Mouse (Mus musculus): ENCODE results near the gene Sh3rf3.

Sh3rf3 gene

GRCm38 (mm10) chr10:58813081-58813800 lies at the start of gene Sh3rf3:
Gene Sh3rf3 (plus strand): TSS chr10:58813359.
- in situ Hi-C loops (cut with MboI, MseI), result loop anchor here in 1 of 2 experiments (10.0 to 25.0 kb wide), 2 partner anchors 332 to 474 kb away; no protein-coding TSS in a partner anchor

DNA sequence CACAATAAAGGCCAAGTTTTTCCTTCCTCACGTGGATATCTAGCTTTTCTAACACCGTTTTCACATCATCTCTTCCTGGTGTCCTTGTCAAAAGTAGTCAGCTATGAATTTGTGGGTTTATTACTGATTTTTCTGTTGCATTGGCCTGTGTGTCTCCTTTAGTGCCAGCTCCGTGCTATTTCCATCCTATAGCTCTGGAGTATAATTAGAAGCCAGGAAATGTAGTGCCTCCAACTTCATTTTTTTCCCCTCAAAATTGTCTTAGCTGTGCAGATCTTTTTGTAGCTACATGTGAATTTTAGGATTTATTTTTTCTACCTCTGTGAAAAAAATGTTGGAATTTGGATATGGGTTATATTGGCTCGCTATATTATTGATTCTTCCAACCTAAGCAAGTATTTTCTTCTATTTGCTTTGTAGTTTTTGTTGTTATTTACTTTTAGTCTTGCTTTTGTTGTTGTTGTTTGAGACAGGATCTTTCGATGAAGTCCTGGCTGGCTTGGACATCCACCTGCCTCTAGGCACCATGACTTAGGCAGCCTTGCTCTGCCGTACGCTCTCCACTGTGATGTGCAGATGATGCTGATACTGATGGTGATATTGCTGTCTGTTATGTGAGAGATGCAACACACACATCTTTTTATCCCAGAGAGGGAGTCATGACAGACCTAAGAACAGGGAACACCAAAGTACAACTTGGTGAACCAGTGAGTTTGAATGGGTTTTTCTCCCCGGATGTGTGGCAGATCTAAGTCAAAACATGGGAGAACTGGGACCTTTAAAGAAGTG lies 24.5 kb upstream of the Sh3rf3 start:
- in situ Hi-C loops (cut with MboI, MseI), result no loop called here

- in situ Hi-C loops (cut with MboI, MseI), result loop anchor here in 1 of 2 experiments (10.0 kb wide), 1 partner anchor 943 kb away; no protein-coding TSS in a partner anchor
These were observed 15.6 kb upstream of the Sh3rf3 start for GRCm38 (mm10) chr10:58797555-58797954.

DNA sequence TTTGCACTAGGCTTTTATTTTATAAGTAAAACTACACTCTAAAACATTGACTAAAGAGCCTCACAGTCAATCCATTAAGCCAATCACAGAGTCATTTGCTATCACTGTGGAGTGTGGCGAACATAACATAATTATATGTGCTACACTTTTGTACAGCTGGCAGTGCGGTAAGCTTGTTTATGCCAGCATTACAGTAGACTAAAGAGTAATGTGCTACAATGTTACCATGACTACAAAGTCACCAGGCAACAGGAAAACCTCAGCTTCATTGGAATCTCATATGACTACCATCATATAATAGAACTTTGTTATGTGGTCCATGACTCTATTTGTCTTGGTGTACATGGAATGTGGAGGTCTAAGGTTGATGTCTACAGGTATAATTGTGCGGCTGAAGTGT lies 15.0 kb upstream of the Sh3rf3 start:
- in situ Hi-C loops (cut with MboI, MseI), result loop anchor here in 1 of 2 experiments (10.0 kb wide), 1 partner anchor 943 kb away; no protein-coding TSS in a partner anchor

DNA sequence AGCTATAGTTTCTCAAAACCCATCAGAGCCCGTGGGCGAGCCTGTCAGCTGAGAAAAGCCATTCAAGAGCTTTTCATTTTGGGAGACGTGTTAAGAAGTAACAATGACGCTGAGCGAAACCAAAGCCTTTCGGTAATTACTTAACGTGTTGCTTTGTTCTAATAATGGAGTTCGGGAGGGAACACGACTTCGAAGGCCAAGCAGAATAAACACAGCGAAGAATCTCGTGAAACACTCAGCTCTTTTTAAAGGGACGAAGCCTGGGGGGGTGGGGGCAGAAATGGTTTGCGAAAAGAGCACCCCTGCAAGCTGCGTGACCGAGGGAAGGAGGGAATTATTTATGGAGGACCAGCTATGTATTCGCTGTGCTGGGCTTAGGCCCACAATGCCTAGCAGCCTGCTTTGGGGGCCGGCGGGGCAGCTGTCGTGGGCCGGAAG lies 12.1 kb upstream of the Sh3rf3 start:
- in situ Hi-C loops (cut with MboI, MseI), result loop anchor here in 1 of 2 experiments (10.0 to 25.0 kb wide), 2 partner anchors 486 to 1764 kb away; no protein-coding TSS in a partner anchor

- in situ Hi-C loops (cut with MboI, MseI), result loop anchor here in 1 of 2 experiments (10.0 to 25.0 kb wide), 2 partner anchors 485 to 1762 kb away; no protein-coding TSS in a partner anchor
These were observed 10.8 kb upstream of the Sh3rf3 start for GRCm38 (mm10) chr10:58802391-58802790.

GRCm38 (mm10) chr10:58807956-58808355 lies 5.2 kb upstream of the Sh3rf3 start:
- in situ Hi-C loops (cut with MboI, MseI), result loop anchor here in 1 of 2 experiments (10.0 to 25.0 kb wide), 2 partner anchors 479 to 1757 kb away; no protein-coding TSS in a partner anchor

- in situ Hi-C loops (cut with MboI, MseI), result loop anchor here in 1 of 2 experiments (10.0 to 25.0 kb wide), 2 partner anchors 335 to 477 kb away; no protein-coding TSS in a partner anchor
These were observed 3.0 kb upstream of the Sh3rf3 start for GRCm38 (mm10) chr10:58810181-58810580.

DNA sequence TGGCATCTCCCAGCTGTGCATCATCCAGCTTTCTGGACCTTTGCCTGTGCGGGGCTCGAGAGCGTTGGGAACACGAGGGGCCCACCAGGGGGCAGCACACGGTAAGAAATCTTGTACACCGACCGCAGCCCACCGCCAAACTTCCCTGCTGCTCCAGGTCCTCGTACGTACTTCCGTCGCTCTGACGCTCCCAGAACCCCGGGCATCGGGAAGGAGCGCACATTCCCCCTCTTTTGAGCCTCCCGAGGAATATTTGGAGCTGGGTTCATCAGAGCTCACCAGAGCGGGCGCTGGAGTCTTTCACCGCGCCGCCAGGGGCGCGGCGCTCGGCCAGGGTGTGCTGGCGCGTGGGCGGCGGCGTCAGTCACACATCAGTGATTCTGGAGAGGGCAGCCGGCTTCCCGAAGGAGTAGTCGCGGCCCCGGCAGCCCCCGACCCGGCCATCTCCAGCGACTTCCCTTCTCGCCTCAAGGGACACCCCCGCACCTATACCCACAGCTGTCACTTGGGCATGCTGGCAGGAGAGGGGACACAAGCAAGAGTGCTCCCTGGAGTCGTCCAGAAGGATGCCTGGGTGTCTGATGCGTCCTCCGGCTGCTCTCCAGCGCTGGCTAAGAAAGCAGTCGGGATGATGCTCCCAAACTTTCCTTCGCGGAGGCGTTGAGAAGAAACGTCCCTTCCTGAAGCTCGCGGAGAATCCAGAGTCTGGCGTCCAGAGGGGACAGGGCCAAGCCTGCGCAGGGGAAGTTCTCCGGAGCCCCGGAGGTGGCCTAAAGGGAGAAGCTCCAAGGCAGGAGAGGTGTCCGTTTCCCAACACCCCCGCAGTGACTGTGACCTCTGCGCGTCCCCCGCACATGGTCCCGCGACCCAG lies 714 bp upstream of the Sh3rf3 start:
- in situ Hi-C loops (cut with MboI, MseI), result loop anchor here in 1 of 2 experiments (10.0 to 25.0 kb wide), 2 partner anchors 332 to 475 kb away; no protein-coding TSS in a partner anchor

DNA sequence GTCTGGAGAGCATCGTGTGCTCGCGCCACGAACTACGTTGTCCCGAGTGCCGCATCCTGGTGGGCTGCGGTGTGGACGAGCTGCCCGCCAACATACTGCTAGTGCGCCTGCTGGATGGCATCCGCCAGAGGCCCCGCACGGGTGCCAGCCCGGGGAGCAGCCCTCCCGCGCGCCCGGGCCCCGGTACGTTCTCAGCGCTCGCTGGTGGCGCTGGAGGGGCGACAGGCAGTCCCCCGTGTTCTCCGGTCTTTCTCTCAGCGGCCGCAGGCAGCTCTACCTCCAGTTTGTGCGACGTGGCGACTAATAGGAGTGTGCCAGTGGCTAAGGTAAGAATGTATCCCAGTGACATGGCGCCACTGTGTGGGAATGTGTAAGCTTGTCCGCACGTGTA lies 637 bp downstream of the Sh3rf3 start:
- in situ Hi-C loops (cut with MboI, MseI), result loop anchor here in 1 of 2 experiments (10.0 to 25.0 kb wide), 2 partner anchors 331 to 474 kb away; no protein-coding TSS in a partner anchor

GRCm38 (mm10) chr10:58814486-58814885 lies 1.3 kb downstream of the Sh3rf3 start:
- in situ Hi-C loops (cut with MboI, MseI), result loop anchor here in 1 of 2 experiments (10.0 to 25.0 kb wide), 2 partner anchors 330 to 473 kb away; no protein-coding TSS in a partner anchor

DNA sequence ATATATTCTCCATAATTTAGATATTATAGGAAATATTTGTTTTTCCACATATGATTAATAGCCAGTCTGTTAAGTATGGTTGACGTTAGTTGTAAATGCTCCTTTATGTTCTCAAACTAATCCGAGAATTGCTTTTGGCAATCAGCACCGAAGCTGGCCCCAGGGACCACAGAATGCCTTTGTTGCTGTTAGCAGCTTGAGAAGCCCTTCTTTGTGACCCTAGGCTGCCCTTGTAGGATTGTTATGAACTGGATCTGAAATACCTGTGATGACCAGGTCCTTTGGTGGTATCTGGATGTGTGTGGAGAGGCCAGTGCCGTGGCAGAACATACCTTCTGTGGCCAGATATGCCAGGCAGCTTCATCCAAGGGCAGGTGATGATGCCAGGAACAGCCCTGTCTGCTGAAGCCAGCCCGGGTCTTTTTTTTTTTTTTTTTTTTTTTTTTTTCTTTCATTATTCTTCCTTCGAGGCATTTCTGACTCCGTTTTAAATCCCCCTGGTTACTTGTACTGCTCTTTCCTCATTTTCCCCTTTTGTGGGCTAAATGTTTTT lies 10.9 kb downstream of the Sh3rf3 start:
- in situ Hi-C loops (cut with MboI, MseI), result loop anchor here in 1 of 2 experiments (25.0 kb wide), 1 partner anchor 463 kb away; no protein-coding TSS in a partner anchor

DNA sequence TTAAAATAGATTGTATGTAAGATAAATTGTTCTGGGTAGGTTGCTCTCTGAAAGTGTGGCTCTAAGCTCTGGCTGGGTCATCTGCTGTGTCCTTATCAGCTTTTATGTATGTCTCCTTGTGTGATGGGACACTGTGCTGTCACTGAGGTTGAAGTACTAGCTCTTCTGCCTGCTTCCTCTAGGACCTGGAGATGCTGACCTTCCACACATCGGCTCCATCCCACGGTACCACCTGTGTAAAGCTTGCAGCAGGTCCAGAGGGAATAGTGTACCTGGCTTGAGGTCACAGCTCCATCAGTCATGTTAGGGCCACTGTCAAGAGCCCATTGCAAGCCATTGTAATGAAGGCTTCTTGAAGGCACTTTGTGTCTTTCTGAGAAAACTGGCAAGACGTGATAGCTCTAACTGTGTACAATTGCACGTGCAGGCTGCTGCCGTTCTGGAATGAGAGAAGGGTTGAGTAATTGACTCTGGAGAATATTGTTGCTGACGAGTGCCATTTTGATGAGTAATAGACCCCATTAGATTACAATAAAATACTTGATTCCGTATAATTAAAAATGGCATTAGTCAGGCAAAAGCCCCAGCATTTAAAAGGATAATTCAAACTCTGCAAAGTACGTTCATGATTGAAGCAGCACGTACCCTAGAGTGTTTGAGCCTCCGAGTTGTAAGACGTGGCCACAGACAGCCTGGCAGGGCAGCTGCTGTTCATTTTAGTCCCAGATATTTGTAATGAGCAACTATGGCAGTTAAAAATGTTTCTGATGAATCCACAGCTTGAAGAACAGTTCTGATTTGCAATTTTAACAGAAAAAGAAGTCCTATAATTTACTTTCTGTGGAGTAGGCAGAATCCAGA lies 16.3 kb downstream of the Sh3rf3 start:
- in situ Hi-C loops (cut with MboI, MseI), result loop anchor here in 1 of 2 experiments (25.0 kb wide), 1 partner anchor 1392 kb away; no protein-coding TSS in a partner anchor

DNA sequence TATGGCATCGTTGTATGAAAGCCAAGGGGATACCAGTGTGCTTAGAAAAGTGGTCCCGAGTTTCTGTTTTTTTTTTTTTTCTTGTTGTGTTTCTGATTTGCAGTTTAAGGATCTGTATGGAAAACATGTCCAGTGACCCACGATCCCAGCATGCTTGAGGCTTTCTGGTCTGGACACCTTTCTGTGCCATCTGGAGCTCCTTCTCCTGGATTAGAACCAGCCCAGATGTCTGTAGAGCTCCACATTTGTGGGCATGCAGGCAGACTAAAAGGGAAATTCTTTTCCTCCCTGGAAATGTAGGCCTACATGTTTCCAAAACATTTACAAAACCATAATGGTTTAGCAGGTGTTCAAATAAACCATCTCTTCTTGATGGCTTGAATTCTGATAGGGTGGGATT lies 20.0 kb downstream of the Sh3rf3 start:
- in situ Hi-C loops (cut with MboI, MseI), result loop anchor here in 1 of 2 experiments (25.0 kb wide), 1 partner anchor 1396 kb away; no protein-coding TSS in a partner anchor

DNA sequence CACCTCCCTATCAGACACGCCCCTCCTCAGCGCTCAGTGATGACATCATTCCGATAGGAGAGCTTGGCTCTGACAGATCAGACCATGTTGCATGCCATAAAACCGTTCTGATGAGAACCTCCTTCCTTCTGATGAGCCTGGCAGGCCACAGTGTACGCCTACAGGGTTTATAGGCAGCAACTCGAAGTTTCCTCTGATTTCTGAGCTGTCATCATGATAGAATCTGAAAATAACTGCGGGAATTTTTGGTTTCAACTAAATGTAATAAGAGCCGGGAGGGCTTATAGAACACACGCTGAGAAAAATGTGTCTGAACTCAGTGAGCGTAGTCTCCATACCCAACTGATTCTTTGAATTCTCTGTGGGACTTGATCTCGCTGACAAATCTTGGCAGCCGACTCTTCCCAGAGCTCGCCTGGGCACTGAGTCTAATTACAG lies 20.6 kb downstream of the Sh3rf3 start:
- in situ Hi-C loops (cut with MboI, MseI), result loop anchor here in 1 of 2 experiments (25.0 kb wide), 1 partner anchor 1396 kb away; no protein-coding TSS in a partner anchor

DNA sequence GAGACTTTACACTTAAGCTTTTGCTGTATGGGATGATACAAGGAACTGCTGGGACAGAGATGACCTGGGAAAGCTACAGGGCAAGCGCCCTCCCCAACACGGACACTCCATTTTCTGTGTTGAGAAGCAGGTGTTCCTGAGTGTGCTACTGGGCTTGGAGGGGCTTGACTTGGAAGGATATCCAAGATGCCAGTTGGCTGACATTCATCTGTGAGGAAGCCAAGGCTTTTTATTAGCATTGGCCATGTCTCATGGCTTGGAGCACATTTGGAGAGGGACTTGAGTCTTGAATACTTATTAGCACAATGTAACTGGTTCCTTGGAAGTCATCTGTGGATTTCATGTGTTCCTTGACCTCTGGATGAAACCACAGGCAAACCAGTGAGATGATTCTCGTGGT lies 23.2 kb downstream of the Sh3rf3 start:
- in situ Hi-C loops (cut with MboI, MseI), result loop anchor here in 1 of 2 experiments (25.0 kb wide), 1 partner anchor 1399 kb away; no protein-coding TSS in a partner anchor

- in situ Hi-C loops (cut with MboI, MseI), result loop anchor here in 1 of 2 experiments (25.0 kb wide), 1 partner anchor 1400 kb away; no protein-coding TSS in a partner anchor
These were observed 24.3 kb downstream of the Sh3rf3 start for GRCm38 (mm10) chr10:58837504-58837903.

GRCm38 (mm10) chr10:58841945-58842344 lies 28.8 kb downstream of the Sh3rf3 start:
- in situ Hi-C loops (cut with MboI, MseI), result loop anchor here in 1 of 2 experiments (25.0 kb wide), 1 partner anchor 1405 kb away; no protein-coding TSS in a partner anchor
